Mouse (Mus musculus): Measurements from ENCODE around the gene Nid2. TPM values are rescaled to one million over a fixed set of nuclear protein-coding genes. Genes with fewer than 3 reads are reported as not detected.

The Nid2 gene
- polyA plus RNA-seq, 1 experiment from 2014 or later, result 68.8 TPM

DNA sequence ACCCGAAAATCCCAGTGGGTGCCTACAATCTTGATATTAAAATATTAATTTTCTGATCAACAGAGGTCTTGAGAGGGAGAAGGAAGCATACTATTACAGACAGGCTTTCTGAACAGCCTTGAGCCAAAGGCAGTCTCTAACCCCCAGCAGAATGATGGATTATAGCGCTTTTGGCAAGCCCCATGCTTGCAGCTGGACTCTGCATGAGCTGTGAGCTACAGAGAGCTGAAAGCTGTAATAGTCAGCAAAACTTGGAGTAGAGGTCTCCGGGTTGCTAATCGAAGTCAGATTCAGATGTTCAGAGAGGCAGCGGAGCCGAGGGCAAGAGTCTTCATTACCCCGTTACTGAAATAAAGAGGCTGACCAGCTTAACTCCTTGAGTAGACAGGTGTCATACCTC, 22.3 kb upstream of the Nid2 start:
- Histone ChIP-seq H3K4me1 (peaks cover 4% of the 10 kb centered on the region), H3K9me3 (replicated peaks) (no peaks in the 10 kb centered on the region), H3K36me3 (no peaks in the 10 kb centered on the region), H3K27me3 (no peaks in the 10 kb centered on the region), H3K9ac (no peak overlapping the region), H3K4me2 (replicated peaks) (no peak overlapping the region), H3K4me3 (no peak overlapping the region), H3K27ac (0 out of 2 replicates have a peak overlapping the region, but pooled peaks have one; percentile 4)
- ATAC-seq (ENCODE audit: low FRiP score), result no peak
- WGBS, result 68% methylated on average over 7 of the region's 7 CpGs

- H3K36me3 ChIP-seq, result no peaks in the 10 kb centered on the region
- no peak overlapping the region for H3K9ac ChIP-seq
- H3K4me2 ChIP-seq (replicated peaks), result no peak overlapping the region
- 82% methylated on average over 2 of the region's 2 CpGs for WGBS
- ATAC-seq (ENCODE audit: low FRiP score), result no peak
- peaks cover 9% of the 10 kb centered on the region for H3K4me1 ChIP-seq
- no peaks in the 10 kb centered on the region for H3K9me3 ChIP-seq (replicated peaks)
- H3K27ac ChIP-seq, result no peak overlapping the region
- H3K4me3 ChIP-seq, result no peak overlapping the region
- H3K27me3 ChIP-seq, result no peaks in the 10 kb centered on the region
Observed at GRCm38 (mm10) chr14:19732097-19732496, 19.0 kb upstream of the Nid2 start.

DNA sequence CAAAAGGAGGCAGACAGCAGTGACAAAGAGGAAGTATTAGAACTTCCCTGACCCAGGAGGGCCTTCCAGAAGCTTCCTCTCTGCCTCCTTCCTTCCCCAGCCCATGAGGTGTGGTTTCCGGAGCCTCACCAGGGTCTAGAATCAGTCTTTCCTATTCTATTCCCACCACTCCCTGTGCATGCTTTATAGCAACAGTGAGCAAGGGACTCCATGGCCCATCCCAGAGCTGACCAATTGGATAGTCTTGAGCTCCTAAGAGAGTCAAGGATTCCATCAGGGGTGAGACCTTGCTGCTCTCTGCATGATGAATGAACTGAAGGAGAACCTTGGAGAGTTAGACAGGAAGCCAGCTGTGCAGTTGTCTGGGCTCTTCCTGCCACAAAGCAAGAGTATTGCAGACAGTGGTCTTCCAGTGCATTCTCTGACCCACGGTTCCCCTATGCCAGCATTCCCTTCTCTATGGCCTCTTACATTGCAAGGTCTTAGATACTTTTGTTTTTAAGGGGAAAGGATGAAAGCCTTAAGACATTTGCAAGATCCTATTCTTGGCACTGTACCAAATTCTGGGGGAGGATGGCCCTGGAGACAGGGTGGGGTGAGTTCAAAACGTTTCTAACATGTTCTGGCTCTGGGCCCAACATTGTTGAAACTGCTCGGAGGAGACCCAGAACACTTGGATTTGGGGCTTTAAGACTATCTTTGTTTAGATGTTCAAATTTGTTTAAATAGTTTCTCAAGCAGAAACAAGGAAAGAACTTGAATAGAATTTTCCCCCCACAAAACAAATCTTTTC, 17.4 kb upstream of the Nid2 start:
- 60% methylated on average over 4 of the region's 4 CpGs for whole genome bisulfite sequencing

DNA sequence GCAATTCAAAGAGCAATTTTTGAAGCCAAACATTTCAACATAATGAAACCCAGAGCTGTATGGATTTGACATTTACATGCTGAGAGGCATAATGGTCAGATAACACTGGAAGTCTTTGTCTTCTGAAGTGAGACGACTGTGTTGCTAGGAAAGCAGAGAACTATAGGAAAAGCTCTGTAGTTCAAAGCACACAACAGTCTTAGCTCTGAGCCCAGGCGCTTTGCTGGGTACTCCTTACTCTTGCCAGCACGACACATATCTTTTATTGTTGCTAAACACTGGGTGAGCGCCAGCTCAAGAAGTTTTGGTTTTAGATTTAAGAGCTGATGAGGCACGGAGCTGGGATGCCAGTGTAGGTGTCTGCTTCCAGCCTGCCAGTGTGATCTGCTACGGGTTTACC, 15.8 kb upstream of the Nid2 start:
- no peaks in the 10 kb centered on the region for H3K9me3 ChIP-seq (replicated peaks)
- H3K27me3 ChIP-seq, result no peaks in the 10 kb centered on the region
- peak overlapping the region; percentile 44; the same call in 1 of the 2 replicates for H3K27ac ChIP-seq
- H3K4me2 ChIP-seq (replicated peaks), result no peak overlapping the region
- H3K4me1 ChIP-seq, result peaks cover 17% of the 10 kb centered on the region
- no peak overlapping the region for H3K9ac ChIP-seq
- WGBS, result 21% methylated on average over 6 of the region's 6 CpGs
- no peak overlapping the region for H3K4me3 ChIP-seq
- H3K36me3 ChIP-seq, result no peaks in the 10 kb centered on the region
- ATAC-seq (ENCODE audit: low FRiP score), result 0 out of 2 replicates have a peak, but pooled peaks have one; percentile 32

More for the DNA sequence above, 17.4 kb upstream of the Nid2 start:
- no peaks in the 10 kb centered on the region for H3K27me3 ChIP-seq
- ATAC-seq (ENCODE audit: low FRiP score), result no peak
- no peaks in the 10 kb centered on the region for H3K9me3 ChIP-seq (replicated peaks)
- H3K4me3 ChIP-seq, result no peak overlapping the region
- peaks cover 17% of the 10 kb centered on the region for H3K4me1 ChIP-seq
- H3K27ac ChIP-seq, result no peak overlapping the region
- H3K36me3 ChIP-seq, result no peaks in the 10 kb centered on the region
- H3K9ac ChIP-seq, result no peak overlapping the region
- no peak overlapping the region for H3K4me2 ChIP-seq (replicated peaks)

GRCm38 (mm10) chr14:19737568-19737967, 13.5 kb upstream of the Nid2 start:
- no peaks in the 10 kb centered on the region for H3K27me3 ChIP-seq
- no peak for ATAC-seq (ENCODE audit: low FRiP score)
- no peak overlapping the region for H3K4me2 ChIP-seq (replicated peaks)
- H3K27ac ChIP-seq, result 0 out of 2 replicates have a peak overlapping the region, but pooled peaks have one; percentile 57
- no peaks in the 10 kb centered on the region for H3K36me3 ChIP-seq
- H3K9me3 ChIP-seq (replicated peaks), result no peaks in the 10 kb centered on the region
- H3K4me3 ChIP-seq, result no peak overlapping the region
- H3K9ac ChIP-seq, result no peak overlapping the region
- peaks cover 17% of the 10 kb centered on the region for H3K4me1 ChIP-seq

- Histone ChIP-seq H3K4me2 (replicated peaks) (no peak overlapping the region), H3K27me3 (no peaks in the 10 kb centered on the region), H3K9me3 (replicated peaks) (no peaks in the 10 kb centered on the region), H3K9ac (no peak overlapping the region), H3K4me1 (peaks cover 17% of the 10 kb centered on the region), H3K36me3 (no peaks in the 10 kb centered on the region), H3K27ac (peak overlapping the region; percentile 57; the same call in 1 of the 2 replicates), H3K4me3 (no peak overlapping the region)
- no peak for ATAC-seq (ENCODE audit: low FRiP score)
- WGBS, result 26% methylated on average over 5 of the region's 5 CpGs
Observed at GRCm38 (mm10) chr14:19738094-19738843, 12.8 kb upstream of the Nid2 start.

GRCm38 (mm10) chr14:19739416-19740146, 11.5 kb upstream of the Nid2 start:
- Histone ChIP-seq H3K4me3 (no peak overlapping the region), H3K9me3 (replicated peaks) (no peaks in the 10 kb centered on the region), H3K4me1 (peaks cover 11% of the 10 kb centered on the region), H3K27ac (no peak overlapping the region), H3K27me3 (no peaks in the 10 kb centered on the region), H3K4me2 (replicated peaks) (no peak overlapping the region), H3K36me3 (no peaks in the 10 kb centered on the region), H3K9ac (no peak overlapping the region)
- no peak for ATAC-seq (ENCODE audit: low FRiP score)
- 55% methylated on average over 9 of the region's 9 CpGs for WGBS

GRCm38 (mm10) chr14:19740147-19740738, 10.8 kb upstream of the Nid2 start:
- Histone ChIP-seq H3K9me3 (replicated peaks) (no peaks in the 10 kb centered on the region), H3K9ac (no peak overlapping the region), H3K4me2 (replicated peaks) (no peak overlapping the region), H3K27me3 (no peaks in the 10 kb centered on the region), H3K4me1 (peaks cover 11% of the 10 kb centered on the region), H3K27ac (no peak overlapping the region), H3K36me3 (no peaks in the 10 kb centered on the region), H3K4me3 (no peak overlapping the region)
- ATAC-seq (ENCODE audit: low FRiP score), result no peak
- 91% methylated on average over 6 of the region's 6 CpGs for WGBS

GRCm38 (mm10) chr14:19744876-19745275, 6.2 kb upstream of the Nid2 start:
- 90% methylated on average over 5 of the region's 5 CpGs for WGBS
- Histone ChIP-seq H3K4me2 (replicated peaks) (no peak overlapping the region), H3K27ac (no peak overlapping the region), H3K36me3 (no peaks in the 10 kb centered on the region), H3K4me1 (no peaks in the 10 kb centered on the region), H3K27me3 (0 out of 2 replicates have a peak, but pooled peaks cover 3% of the 10 kb centered on the region), H3K9me3 (replicated peaks) (no peaks in the 10 kb centered on the region), H3K4me3 (no peak overlapping the region), H3K9ac (no peak overlapping the region)
- ATAC-seq (ENCODE audit: low FRiP score), result no peak

DNA sequence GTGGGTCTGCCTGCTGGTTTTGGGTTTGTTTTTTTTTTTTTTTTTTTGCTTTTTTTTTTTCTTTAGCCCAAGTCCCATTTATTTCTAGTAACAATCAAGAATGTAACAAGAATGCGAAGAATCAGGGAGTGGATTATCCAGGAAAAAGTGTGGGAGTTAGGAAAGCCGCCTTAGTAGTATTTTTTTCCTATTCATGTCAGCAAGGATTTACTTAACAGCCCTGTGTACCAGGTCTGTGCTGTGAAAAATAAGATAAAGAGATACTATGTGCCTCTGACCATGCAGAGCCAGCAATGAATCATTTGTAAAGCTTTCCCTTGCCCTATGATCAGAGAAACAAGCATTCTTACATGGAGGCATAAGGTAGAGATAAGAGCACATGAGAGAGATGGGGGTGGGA, 4.8 kb upstream of the Nid2 start:
- ATAC-seq (ENCODE audit: low FRiP score), result no peak
- Histone ChIP-seq H3K9me3 (replicated peaks) (no peaks in the 10 kb centered on the region), H3K27ac (no peak overlapping the region), H3K4me3 (no peak overlapping the region), H3K36me3 (no peaks in the 10 kb centered on the region), H3K4me1 (peaks cover 9% of the 10 kb centered on the region), H3K4me2 (replicated peaks) (no peak overlapping the region), H3K9ac (no peak overlapping the region), H3K27me3 (peaks cover 14% of the 10 kb centered on the region)
- 86% methylated on average over 2 of the region's 2 CpGs for WGBS

GRCm38 (mm10) chr14:19746731-19747130, 4.3 kb upstream of the Nid2 start:
- no peak overlapping the region for H3K4me3 ChIP-seq
- H3K4me2 ChIP-seq (replicated peaks), result no peak overlapping the region
- H3K27me3 ChIP-seq, result peaks cover 18% of the 10 kb centered on the region
- no peak for ATAC-seq (ENCODE audit: low FRiP score)
- no peaks in the 10 kb centered on the region for H3K36me3 ChIP-seq
- H3K9ac ChIP-seq, result no peak overlapping the region
- 81% methylated on average over 2 of the region's 2 CpGs for WGBS
- peaks cover 14% of the 10 kb centered on the region for H3K4me1 ChIP-seq
- no peak overlapping the region for H3K27ac ChIP-seq
- no peaks in the 10 kb centered on the region for H3K9me3 ChIP-seq (replicated peaks)

GRCm38 (mm10) chr14:19749743-19750142, 1.3 kb upstream of the Nid2 start:
- Histone ChIP-seq H3K4me1 (peaks cover 21% of the 10 kb centered on the region), H3K36me3 (no peaks in the 10 kb centered on the region), H3K9ac (no peak overlapping the region), H3K9me3 (replicated peaks) (no peaks in the 10 kb centered on the region), H3K27ac (no peak overlapping the region), H3K4me2 (replicated peaks) (no peak overlapping the region), H3K27me3 (peaks cover 37% of the 10 kb centered on the region), H3K4me3 (no peak overlapping the region)
- WGBS, result 40% methylated on average over 2 of the region's 2 CpGs
- ATAC-seq (ENCODE audit: low FRiP score), result no peak

Measured in hindbrain, embryonic 12.5 days (tissue).